Mouse (Mus musculus) C2C12 (cell line): Measurements from ENCODE around the gene Zfp42.

Experiments
- CTCF ChIP-seq: IDR thresholded peaks from one replicate; pipeline ENCODE4 v1.5.1; 2011; ENCODE audit not compliant: control insufficient read depth, insufficient read depth, insufficient read length
- FOSL1 ChIP-seq: IDR thresholded peaks from one replicate; pipeline ENCODE4 v1.8.0; 2011; ENCODE audit warnings: mild to moderate bottlenecking, low read length; ENCODE audit not compliant: poor library complexity, insufficient read depth, severe bottlenecking
- MYOG ChIP-seq: IDR thresholded peaks from one replicate; pipeline ENCODE4 v1.6.1; 2011; ENCODE audit not compliant: control insufficient read depth, insufficient read length; ENCODE audit errors: extremely low read depth
- USF1 ChIP-seq: IDR thresholded peaks from one replicate; pipeline ENCODE4 v1.6.1; 2011; ENCODE audit warnings: low read depth, mild to moderate bottlenecking, control low read depth, moderate library complexity

GRCm38 (mm10) chr8:43333465-43333864, 26.7 kb upstream of the Zfp42 start:
- TF ChIP-seq USF1: no peak
- no peak for TF ChIP-seq CTCF
- TF ChIP-seq MYOG: no peak
- no peak for TF ChIP-seq FOSL1
